Mouse (Mus musculus) Patski (cell line): ENCODE results near the gene Fsd1. TPM values are rescaled to one million over a fixed set of nuclear protein-coding genes. Genes with fewer than 3 reads are reported as not detected.

Experiments used
- ATAC-seq: fragments of 100-300 bp; one replicate; pipeline ENCODE4 v1.8.0; 2021
- CTCF ChIA-PET: fragments of 350-600 bp; sonication (Branson Sonifier 250); formaldehyde crosslinking; loops from one replicate; lab custom pipeline; 2022; ENCODE audit warnings: inconsistent platforms; lab: Charles Lee
- POLR2A ChIA-PET: fragments of 350-600 bp; sonication (Branson Sonifier 250); formaldehyde crosslinking; loops from one replicate; lab custom pipeline; 2022; ENCODE audit warnings: antibody characterized with exemption, inconsistent platforms; lab: Charles Lee
- DNase-seq: peaks from one replicate; pipeline ENCODE4 v3.0.0-alpha.2; 2011; ENCODE audit warnings: low read depth, low spot score
- H3K27me3 ChIP-seq: fragments of 371-371 bp; one replicate; pipeline ENCODE4 v1.5.1; 2021
- CTCF ChIP-seq: fragments of 100-300 bp; IDR thresholded peaks from one replicate; pipeline ENCODE4 v1.5.1; 2021
- in situ Hi-C: fragments of 300-500 bp; cut with MboI; formaldehyde crosslinking; loops from 3 replicates; pipeline ENCODE4 v1.11.1; 2018; ENCODE audit warnings: low pct_unique_long_range_greater_than_20kb, mixed read lengths
- polyA plus RNA-seq: library from polyadenylated mRNA; unstranded; gene quantifications from one replicate; pipeline ENCODE4 v1.2.3, GENCODE M21; 2021

Fsd1 gene
- polyA plus RNA-seq, 1 experiment from 2014 or later, result 26.2 TPM

DNA sequence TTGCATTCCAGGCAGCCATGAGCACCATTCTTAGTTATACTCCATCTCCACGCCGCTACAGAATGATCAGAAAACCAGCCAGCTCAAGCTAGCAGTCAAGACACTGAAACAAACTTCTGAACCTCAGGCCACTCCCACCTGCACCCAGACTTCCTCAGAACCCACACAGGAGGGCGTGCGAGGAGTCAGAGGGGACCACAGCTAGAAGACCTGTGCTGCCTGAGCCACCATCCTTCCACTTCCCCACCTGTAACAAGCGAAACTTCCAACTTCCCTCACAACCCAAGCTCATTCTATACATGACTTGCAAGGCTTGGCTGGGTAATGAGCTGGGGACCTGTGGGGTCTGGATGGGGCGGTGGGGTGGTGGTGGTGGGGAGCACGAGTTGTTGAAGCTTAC, 46.5 kb downstream of the Fsd1 start:
- TF ChIP-seq CTCF, result no peak
- no peaks in the 10 kb centered on the region for H3K27me3 ChIP-seq
- DNase-seq, result no peak
- CTCF ChIA-PET, result interaction anchor here (1.1 to 7.1 kb wide), 8 partner anchors 9 to 73 kb away, joined by 3 to 54 read pairs (median 3); no protein-coding TSS in a partner anchor
- in situ Hi-C loops, result no loop called here
- no peak for ATAC-seq
- POLR2A ChIA-PET, result interaction anchor here (1.1 to 1.3 kb wide), 2 partner anchors 11 to 14 kb away, joined by 4 to 7 read pairs; no protein-coding TSS in a partner anchor

- ChIA-PET POLR2A (no interaction called here), CTCF (interaction anchor here (1.2 to 7.1 kb wide), 5 partner anchors 10 to 25 kb away, joined by 3 to 54 read pairs (median 8); no protein-coding TSS in a partner anchor)
- H3K27me3 ChIP-seq, result no peaks in the 10 kb centered on the region
- no peak for DNase-seq
- in situ Hi-C loops, result no loop called here
- TF ChIP-seq CTCF, result no peak
- ATAC-seq, result no peak
Observed at GRCm38 (mm10) chr17:56034040-56034725, 47.9 kb downstream of the Fsd1 start.

DNA sequence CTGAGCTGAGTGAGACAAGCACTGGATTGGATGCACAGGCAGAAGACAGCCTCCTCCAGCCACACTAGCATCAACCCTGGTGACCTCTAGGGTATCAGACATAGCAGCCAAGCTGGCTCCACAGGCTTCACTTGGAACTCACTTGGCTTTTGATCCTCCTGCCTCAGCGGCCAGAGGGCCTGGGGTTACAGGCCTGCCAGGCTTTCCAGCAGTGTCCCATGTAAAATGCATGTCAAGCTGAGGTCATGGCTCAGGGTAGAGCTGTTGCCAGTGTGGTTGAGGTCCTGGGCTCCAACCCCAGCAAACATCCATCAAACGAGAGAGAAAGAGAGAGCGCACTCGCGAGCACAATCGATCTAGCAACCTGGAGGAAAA, 48.4 kb downstream of the Fsd1 start:
- POLR2A ChIA-PET, result no interaction called here
- no peak for TF ChIP-seq CTCF
- CTCF ChIA-PET, result interaction anchor here (1.8 to 7.1 kb wide), 3 partner anchors 14 to 25 kb away, joined by 8 to 54 read pairs (median 48); no protein-coding TSS in a partner anchor
- H3K27me3 ChIP-seq, result no peaks in the 10 kb centered on the region
- in situ Hi-C loops, result no loop called here
- DNase-seq (no peak), ATAC-seq (no peak)

- POLR2A ChIA-PET, result no interaction called here
- no peak for TF ChIP-seq CTCF
- ATAC-seq, result no peak
- in situ Hi-C loops, result no loop called here
- H3K27me3 ChIP-seq, result no peaks in the 10 kb centered on the region
- CTCF ChIA-PET, result interaction anchor here (1.8 to 7.1 kb wide), 2 partner anchors 14 to 26 kb away, joined by 8 to 48 read pairs; no protein-coding TSS in a partner anchor
- no peak for DNase-seq
Observed at GRCm38 (mm10) chr17:56035216-56035615, 48.9 kb downstream of the Fsd1 start.

DNA sequence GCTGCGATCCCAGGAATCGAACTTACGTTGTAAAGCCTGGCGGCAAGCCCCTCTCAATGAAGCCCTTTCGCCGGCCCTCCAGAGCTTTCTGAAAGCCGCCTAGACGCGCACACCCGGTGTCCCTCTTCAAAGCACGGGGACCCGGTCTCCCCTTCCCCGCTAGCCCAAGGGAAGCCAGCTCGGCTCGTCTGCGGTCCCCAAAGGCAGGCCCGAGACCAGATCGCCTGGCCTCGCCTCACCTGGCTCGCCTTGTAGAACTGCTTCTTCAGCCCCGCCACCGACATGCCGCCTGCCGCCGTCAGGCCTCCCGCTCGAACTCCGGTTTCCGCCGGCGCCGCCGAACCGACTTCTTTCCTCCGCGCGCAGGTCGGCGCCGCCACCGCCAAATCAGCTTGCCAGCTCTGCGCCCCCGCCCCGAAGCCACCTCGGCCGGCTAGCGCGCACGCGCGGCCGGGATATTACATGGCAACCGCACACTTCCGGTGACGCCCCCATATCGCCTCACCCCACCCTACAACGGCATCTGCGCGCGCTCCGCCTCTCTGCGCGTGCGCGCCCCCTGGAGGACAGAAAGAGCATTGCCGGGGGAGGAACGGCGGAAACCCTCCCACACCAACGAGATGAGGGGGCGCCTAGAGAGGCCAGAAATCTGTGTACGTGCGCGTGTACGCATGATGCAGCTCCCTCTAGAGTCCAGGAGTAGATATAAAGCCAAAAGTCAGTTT, 50.0 kb downstream of the Fsd1 start, which contains the start of gene Sh3gl1:
Gene Sh3gl1, minus strand, starts transcription at position 460 of the 725 bp plus-strand sequence.
- ATAC-seq (peak; percentile 47), DNase-seq (peak; percentile 98)
- ChIA-PET CTCF (interaction anchor here (0.9 to 7.1 kb wide), 21 partner anchors 9 to 77 kb away, joined by 3 to 72 read pairs (median 5); partner anchors contain the start of genes Hdgfl2, Mpnd, Stap2 and Yju2), POLR2A (interaction anchor here (0.7 to 2.2 kb wide), 5 partner anchors 9 to 27 kb away, joined by 3 to 17 read pairs (median 4); no protein-coding TSS in a partner anchor)
- no peaks in the 10 kb centered on the region for H3K27me3 ChIP-seq
- TF ChIP-seq CTCF, result no peak
- in situ Hi-C loops, result no loop called here

- in situ Hi-C loops, result no loop called here
- H3K27me3 ChIP-seq, result no peaks in the 10 kb centered on the region
- POLR2A ChIA-PET, result interaction anchor here (1.0 to 2.2 kb wide), 3 partner anchors 20 to 41 kb away, joined by 3 to 17 read pairs (median 9); no protein-coding TSS in a partner anchor
- TF ChIP-seq CTCF, result no peak
- ATAC-seq (no peak), DNase-seq (no peak)
- CTCF ChIA-PET, result interaction anchor here (0.9 to 7.1 kb wide), 19 partner anchors 9 to 78 kb away, joined by 3 to 72 read pairs (median 5); partner anchors contain the start of genes Hdgfl2, Mpnd, Stap2 and Yju2
Observed at GRCm38 (mm10) chr17:56036901-56037287, 50.6 kb downstream of the Fsd1 start.

DNA sequence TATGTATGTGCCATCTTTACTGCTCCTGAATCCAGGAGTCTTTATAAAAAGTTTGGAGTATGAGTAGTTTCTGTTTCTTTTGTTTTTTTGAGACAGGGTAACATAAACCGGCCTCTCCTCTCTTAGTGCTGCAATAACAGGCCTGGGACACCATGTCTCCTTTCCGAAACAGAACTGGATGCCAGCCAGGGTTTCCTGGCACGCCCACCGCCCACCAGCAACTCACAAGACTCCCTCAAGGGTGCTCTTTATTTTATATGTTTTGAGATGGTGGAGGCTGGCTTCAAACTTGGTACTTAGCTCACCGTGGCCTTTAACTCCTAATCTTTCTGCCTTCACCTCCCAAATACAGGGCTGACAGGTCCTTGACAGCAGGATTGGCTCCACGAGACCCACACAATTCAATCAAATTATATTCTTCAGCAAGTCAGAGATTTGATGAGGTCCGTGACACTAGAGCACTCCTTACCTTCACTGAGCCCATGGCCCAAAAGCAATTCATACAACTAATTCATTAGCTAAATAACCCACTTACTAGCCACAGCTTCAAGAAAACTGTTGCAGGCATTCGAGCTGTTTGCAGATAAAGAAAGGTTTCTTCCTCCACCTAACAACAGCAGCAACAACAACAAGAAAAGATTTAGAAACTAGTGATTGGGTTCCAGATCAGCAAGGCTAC, 52.4 kb downstream of the Fsd1 start:
- ATAC-seq, result no peak
- TF ChIP-seq CTCF, result no peak
- no peaks in the 10 kb centered on the region for H3K27me3 ChIP-seq
- in situ Hi-C loops, result no loop called here
- DNase-seq, result no peak
- POLR2A ChIA-PET, result no interaction called here
- CTCF ChIA-PET, result interaction anchor here (1.2 to 2.2 kb wide), 2 partner anchors 21 to 29 kb away, joined by 4 to 5 read pairs; no protein-coding TSS in a partner anchor

DNA sequence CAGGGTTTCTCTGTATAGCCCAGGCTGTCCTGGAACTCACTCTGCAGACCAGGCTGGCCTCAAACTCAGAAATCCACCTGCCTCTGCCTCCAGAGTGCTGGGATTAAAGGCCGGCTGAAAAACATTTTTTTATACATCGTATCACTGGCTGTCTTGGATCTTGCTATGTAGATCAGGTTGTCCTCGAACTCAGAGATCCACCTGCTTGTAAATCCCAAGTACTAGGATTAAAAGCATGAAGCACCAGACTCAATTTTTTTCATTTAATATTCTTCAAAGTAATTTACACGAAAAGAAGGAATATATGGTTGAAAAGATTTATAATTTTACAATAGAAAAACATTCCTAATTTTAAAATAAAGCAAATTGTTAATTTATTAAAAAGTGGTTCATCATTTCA, 53.0 kb downstream of the Fsd1 start:
- CTCF ChIA-PET, result interaction anchor here (1.2 to 2.2 kb wide), 2 partner anchors 21 to 30 kb away, joined by 4 to 5 read pairs; no protein-coding TSS in a partner anchor
- POLR2A ChIA-PET, result interaction anchor here (1.1 kb wide), 1 partner anchor 30 kb away, joined by 4 read pairs; no protein-coding TSS in a partner anchor
- no peaks in the 10 kb centered on the region for H3K27me3 ChIP-seq
- no peak for TF ChIP-seq CTCF
- no peak for DNase-seq
- in situ Hi-C loops, result no loop called here
- ATAC-seq, result no peak

GRCm38 (mm10) chr17:56040030-56040856, 53.9 kb downstream of the Fsd1 start, which contains the start of gene Chaf1a:
Gene Chaf1a (plus strand): TSS chr17:56040439.
- in situ Hi-C loops, result no loop called here
- CTCF ChIA-PET, result interaction anchor here (0.9 to 2.2 kb wide), 3 partner anchors 9 to 31 kb away, joined by 3 to 5 read pairs (median 4); no protein-coding TSS in a partner anchor
- no peaks in the 10 kb centered on the region for H3K27me3 ChIP-seq
- DNase-seq (peak; percentile 79), ATAC-seq (peak; percentile 81)
- TF ChIP-seq CTCF, result no peak
- POLR2A ChIA-PET, result interaction anchor here (1.1 to 1.6 kb wide), 2 partner anchors 30 to 31 kb away, joined by 4 to 6 read pairs; no protein-coding TSS in a partner anchor
